Mouse (Mus musculus): ENCODE data around the gene Ubap1l.

- TF ChIP-seq CEBPB (IDR thresholded peaks at IDR 0.05; ENCODE audit: insufficient read depth, poor library complexity, severe bottlenecking) (no peak), TCF12 (IDR thresholded peaks at IDR 0.05; ENCODE audit: insufficient read depth, poor library complexity, severe bottlenecking) (no peak), POLR2A (IDR thresholded peaks at IDR 0.05; ENCODE audit: insufficient read length, low read depth) (no peak), E2F4 (IDR thresholded peaks at IDR 0.05; ENCODE audit: insufficient read depth) (no peak)
Observed at GRCm38 (mm10) chr9:65360641-65361448, at the start of gene Ubap1l.
